Mouse (Mus musculus) ES-CJ7 (cell line): ENCODE measurements around the gene Ptprg.

ENCODE experiments used
- DNase-seq: peaks from one replicate; pipeline ENCODE4 v3.0.0; 2011; ENCODE audit warnings: low read depth, low spot score

Gene Ptprg

DNA sequence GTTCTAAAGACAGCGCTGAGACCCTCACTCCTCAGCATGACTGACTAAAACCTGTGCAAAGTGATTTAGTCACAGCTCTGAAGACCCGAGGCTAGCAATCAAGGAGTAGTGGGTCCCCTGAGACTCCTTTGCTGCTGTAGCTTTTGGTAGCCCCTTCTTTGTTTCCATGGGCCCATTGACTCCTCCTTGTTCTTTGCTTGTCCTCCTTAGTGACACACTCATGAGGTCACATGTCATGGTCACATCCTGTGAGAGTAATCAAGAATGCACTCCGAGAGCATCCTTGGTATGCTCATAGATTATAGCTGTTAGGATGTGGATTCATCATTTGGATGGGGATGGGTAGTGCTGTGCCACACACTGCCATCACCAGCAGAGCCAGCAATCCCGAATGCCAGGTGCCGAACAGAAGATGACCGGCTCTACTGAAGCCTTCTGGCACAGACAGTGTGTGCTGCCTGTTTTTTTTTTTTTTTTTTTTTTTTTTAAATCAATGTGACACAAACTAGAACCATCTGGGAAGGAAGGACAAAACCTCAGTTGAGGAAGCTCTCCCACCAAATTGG is 64.9 kb downstream of the Ptprg start:
- no peak for DNase-seq

DNA sequence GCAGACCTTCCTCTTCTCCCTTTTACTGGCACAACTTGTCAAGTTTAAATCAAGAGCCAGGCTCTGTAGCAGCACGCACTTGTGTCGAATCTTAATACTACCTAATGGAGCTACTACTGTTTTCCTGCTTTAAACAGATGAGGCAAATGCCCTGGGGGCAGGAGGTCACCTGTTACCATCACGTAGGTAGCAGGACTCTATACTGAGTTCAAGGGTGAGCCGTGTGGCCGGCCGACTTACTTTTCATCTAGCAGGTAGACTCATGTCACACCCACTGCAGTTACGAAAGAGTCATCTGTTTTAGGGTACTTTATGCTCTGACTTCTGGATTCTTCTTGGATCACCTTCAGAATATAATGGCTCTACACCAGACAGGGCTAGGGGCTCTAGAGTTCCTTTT is 66.3 kb downstream of the Ptprg start:
- no peak for DNase-seq

DNA sequence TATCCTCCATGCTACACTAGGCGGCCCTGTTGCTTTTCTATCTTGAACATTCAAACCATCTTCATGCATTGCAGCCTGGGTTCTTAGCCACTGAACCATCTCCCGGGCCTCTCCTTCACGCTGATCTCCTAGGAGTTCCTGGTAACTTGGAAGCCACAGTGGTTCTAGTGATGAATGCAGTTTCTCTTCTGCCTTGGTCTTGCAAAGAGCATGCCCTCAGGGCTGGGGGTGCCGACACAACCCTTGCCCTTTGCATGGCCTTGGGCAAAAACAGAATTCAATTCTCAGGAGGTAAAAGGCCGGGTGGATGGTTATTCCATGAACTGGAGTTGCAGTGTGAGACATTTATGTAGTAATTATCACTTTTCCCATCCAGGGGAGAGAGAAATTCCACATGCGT is 67.0 kb downstream of the Ptprg start:
- DNase-seq = peak; percentile 26

DNA sequence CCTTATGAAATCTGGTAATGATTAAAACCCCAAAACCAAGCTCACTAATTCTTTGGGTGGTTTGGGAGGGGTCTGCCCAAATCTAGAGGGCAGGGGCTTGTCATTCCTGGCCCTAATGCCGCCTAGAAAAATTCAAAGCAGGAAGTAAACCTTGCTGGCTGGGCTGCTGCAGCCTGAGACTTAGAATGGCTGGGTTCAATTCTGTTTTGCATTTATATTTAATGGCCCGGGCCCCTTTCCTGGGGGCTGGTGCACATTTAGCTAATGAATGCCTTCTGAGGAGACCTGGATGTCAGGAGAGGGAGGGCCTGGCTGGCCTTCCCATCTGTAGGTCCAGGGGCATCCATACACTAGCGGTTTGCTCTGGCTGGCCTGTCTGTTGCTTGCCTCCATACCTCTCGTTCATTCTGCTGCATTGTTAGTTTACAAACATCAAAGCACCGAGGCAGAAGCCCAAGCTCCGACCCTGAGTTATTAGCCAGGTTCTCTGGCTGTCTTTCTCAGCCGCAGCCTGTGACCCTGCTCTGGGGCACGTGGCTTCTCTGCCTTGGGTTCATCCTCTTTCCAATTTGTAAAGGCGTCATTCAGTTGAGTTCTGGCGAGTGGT is 67.7 kb downstream of the Ptprg start:
- DNase-seq = no peak

DNA sequence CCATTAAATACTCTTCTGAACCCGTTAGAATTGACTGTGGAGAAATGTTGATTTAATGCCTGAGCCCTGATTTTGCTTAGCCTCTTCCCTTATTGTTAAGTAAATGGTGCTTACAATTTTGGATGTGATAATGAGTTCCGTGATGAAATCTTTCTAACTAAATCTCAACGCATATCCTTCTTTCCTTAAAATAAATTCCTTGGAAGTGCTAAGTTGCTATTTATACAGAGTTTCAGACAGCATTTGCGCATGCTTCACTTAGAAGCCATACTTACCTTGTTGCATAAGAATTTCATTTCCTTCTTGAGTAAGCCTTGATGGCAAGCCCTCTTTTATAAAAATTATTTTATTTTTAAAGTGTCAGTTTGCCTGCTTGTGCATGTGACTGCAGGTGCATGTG is 70.2 kb downstream of the Ptprg start:
- DNase-seq = no peak

DNA sequence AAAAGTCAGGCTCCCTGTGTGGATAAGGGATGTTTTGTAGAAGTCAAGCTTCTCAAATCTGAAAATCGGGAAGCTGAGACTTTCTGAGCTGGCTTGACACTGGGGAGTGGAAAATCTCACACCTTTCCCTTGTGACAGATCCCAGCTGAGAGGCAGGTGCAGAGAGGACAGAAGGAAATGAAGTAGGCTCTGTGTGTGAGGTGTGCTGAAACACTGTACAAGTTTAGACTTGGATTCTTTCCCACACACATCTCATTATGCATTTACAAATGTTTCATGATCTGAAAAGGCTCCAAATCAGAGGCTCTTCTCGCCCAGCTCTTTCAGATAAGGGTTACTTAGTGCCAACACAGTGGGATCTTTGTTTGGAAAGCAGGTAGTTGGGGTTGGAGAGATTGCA is 77.4 kb downstream of the Ptprg start:
- DNase-seq = no peak

DNA sequence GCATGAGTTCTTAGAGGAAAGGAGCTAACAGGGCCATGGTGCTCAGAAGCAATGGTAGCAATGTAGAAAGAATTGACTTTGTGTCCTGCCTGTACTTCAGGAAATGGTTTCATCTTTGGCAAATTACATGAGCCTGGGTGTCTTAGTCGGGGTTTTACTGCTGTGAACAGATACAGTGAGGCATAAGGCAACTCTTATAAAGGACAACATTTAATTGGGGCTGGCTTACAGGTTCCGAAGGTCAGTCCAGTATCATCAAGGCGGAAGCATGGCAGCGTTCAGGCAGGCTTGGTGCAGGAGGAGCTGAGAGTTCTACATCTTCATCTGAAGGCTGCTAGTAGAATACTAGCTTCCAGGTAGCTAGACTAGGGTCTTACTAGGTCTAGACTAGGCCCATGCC is 78.2 kb downstream of the Ptprg start:
- no peak for DNase-seq

DNA sequence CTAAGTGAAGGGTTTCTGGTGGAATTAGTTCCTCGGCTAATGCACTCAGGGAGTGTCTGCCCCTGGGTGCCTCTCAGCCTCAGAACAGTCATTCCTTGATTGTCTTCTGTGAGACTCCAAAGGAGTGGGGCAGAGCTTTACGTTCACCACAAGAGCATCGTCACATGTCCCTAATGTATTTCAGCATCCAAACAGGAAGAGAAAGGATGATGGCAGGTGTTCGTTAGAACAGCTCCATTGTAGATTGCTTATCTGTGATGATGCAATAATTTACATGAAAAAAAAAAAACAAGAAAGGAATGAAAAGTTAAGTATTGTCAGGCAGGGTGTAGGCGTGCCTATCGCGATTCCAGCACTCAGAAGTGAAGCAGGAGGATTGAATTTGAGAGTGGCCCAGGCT is 84.3 kb downstream of the Ptprg start:
- peak; percentile 52 for DNase-seq

DNA sequence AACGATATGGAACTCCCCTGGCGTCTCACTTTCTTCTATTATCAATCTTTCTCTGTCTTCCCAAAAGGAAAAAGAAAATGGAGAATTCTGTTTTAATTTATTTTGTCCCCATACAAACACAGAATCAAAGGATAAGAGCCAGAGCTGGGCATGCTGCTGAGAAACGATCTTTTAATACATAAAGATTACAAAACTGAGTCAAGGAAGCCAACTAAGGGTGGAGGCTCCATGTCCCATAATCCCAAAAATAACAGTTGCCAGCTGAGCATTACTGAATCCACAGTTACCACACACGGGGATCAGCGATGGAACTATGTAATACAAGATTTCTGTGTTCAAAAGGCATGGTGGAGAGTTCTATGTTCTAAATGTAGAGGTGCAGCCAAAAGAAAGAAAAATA is 86.0 kb downstream of the Ptprg start:
- DNase-seq = no peak

DNA sequence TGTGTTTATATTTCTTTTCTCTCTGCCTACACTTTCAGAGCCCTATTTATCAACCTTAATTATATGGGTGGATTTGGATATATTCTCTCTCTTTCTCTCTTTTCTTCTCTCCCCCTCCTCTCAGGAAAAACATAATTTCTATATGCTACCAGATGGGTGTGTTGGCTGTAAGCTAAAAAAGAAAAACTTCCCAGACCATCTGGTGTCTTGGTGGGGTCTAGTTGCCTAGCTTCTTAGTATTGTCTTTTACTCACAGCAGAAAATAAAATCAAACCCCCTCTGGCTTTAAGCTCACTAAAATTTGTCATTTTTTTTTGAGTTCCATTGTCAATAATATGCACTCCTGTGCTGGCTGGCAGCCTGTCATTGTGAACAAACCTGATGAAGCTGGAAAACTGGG is 87.0 kb downstream of the Ptprg start:
- DNase-seq = no peak

DNA sequence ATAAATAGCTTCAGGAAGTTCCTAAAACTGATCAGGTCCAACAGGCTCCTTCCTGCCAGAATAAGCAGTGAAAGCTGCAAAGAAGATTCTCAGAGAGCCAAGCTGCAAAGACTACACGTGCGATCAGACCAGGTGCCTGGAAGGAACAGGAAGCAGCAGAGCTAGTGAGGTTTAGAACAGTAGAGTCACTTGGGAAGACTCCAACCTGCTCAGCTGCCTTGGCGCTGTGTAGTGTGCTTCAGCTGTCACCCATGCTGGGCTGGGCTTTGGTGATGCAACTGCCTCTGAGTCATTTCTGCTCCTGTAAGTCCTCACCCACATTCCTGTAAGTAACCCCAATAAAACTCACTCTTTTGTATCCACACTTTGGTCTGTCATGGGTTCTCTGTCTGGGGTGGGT is 87.7 kb downstream of the Ptprg start:
- no peak for DNase-seq

DNA sequence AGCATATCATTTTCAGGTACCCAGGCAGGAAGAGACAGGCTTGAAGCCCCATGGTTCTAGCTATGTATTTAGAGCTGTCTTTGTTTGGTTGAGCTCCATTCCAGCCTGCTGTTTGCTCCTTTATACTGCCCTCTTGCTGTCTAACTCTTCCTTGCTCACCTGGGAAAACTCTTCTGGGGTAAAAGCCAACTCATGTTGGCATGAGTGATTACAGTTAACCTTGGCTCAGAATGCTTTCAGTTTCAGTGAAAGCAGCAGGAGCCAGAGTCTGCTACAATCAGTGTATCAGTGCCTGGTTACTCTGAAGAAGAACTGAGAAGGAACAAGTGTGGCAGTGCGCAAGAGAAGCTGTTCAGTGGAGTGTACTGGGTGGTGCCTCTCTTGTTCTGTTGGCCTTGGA is 89.6 kb downstream of the Ptprg start:
- DNase-seq = no peak

DNA sequence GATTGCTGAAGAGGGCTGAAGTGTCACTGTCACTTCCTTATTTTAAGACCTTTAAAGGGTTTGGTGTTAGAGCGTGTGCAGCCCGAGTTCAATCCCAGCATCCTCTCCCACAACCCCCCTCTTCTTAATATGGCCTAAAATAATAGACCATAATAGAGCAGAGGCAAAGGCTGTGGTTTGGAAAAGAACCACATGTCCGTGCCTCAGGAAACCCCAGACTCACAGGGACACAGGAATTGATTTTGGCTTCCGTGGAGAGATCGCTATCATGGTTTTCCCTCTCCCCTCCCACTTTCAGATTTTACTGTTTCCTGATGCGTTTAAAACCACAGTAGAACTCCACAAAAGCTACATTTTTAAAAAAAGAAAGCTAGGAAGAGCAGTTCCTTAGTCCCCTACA is 104.0 kb downstream of the Ptprg start:
- no peak for DNase-seq

DNA sequence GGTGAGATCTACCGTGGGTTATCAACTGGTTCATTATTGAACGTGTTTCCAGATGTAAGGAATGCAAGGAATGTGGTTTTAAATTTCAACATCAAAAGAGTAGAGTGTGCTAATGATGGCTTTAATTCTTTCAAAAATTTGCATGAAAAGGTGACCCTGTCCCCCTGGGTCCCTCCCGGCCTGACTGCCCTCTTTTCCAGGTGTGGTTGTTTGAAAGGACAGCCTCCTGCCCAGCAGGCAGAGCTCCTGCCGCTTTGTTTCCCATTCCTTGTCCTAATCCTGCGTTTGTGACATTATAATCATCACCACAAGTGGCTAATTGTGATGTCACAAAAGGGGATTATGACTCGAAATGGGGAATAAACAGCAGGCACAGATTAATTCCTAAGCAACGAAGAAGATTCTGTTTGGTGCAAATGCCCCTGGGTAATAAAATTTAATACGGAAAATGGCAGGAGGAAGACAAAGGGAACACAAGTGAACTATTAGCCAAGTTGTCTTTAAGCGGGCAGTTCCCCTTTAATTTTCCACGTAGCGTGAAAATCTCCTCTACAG is 110.4 kb downstream of the Ptprg start:
- peak; percentile 31 for DNase-seq

DNA sequence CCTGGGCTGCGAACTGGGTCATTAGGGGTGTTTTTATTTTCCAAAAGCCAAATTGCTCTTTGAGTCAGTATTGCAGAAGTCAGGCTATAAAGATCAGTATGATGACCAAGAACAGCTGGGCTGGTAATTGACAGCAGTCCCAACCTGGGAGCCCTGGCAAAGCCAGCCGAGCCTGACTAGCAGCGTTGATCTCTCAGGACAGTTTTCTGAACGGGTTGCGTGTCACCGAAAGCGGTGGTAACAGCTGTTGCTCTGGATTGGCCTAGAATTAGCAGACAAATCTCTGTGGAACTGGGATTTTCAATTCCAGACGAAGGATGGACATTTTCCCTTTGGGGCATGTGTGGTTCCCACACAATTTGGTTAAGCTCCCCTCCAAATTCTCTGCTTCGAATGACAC is 111.0 kb downstream of the Ptprg start:
- DNase-seq = no peak

DNA sequence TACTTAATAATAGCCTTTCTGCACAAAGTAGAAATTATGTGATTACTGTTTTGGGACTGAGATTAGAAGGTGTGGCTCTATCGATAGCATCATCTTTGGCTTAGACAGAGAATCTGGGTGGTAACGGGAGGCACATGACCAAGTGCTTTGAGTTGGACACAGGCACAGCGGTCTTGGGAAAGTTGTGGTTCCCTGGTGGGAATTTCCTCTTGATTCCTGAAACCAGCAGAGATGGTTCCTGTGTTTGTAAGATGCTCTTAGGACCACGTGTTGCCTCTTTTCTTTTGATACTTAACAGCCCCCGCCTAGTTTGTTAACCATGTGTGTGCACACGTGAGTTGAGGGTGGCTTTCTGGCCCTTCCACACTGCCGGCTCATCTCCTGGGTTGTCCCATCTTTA is 111.7 kb downstream of the Ptprg start:
- DNase-seq = no peak

DNA sequence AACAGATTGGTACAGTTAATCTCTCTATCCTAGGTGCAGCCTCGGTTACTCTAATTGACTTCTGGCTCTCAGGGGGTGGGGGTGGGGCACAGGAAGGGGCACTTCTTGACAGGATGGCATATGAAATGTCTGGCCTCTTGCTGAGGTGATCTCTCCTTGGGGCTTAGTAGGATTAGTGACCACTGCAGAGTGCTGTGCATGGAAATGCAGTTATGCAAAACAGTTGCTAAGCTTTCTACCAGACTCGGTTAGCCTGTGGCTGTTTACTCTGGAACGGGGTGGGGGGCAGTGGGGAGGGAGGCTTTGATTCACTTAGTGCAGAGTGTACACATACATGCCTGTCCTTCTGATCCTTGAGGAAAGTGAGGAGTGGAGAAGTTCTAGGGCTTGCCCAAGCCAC is 114.4 kb downstream of the Ptprg start:
- no peak for DNase-seq

DNA sequence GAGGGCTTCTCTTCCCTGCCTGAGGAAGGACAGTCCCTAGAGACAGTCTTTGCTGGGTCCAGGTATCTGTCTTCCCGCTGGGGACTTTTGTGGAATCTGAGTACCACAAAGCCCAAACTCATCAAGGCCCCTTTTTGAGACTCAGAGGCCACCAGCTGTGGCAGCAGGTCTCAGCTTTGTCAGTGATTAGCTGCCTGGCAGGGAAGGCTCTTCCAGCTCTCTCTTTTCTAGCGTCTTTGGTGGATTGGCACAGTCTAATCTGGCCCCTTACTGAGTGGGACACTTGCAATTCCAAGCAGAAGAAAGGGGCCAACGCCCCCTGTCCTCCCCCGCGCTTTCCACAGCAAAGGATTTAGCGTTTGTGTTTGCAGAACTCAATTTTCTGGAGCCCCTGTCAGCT is 117.5 kb downstream of the Ptprg start:
- DNase-seq = peak; percentile 37

DNA sequence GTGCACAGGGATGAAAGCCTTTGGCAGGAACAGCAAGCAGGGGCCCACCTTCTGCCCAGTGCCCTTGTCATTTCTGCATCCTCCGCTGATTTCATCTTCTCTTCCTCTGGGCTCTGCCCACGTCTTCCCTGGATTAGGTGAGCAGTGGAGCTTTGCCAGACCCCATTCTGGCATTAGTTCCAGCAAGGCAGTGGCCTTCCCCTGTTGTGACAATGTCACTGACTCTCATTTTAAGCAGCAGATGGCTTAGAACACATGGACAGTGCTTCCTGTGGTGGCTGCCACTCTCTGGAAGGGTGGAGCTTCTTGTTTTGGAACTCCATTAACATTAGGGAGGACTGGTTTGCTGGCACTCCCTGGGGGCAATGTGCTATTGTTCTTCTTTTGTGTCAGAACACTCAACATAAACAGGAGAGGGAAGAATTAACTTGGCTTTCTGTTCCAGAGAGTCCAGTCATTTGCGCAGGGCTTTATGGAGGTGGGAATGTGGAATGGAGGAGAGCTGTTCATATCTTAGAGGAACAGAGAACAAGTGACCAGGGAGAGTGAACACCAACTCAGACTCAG is 119.7 kb downstream of the Ptprg start:
- peak; percentile 82 for DNase-seq

DNA sequence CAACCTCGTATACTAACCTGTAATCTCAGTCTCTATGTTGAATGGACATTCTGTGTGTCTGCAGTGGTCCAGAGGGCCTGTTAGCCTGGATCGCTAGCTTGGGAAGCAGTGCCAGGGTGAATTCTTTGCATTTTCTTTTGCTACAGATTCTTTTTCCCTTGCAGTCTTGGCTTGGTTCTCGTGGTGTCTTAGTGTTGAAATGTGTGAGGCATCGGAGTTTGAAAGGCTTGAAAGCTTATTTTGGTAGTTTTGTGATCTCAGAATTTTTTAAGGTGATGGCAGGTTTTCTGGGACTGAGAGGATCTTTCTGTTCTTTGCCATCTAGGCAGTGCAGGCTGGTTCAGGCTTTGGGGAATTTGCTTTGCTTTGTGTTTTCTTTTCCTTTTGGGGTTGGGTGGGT is 124.9 kb downstream of the Ptprg start:
- no peak for DNase-seq

DNA sequence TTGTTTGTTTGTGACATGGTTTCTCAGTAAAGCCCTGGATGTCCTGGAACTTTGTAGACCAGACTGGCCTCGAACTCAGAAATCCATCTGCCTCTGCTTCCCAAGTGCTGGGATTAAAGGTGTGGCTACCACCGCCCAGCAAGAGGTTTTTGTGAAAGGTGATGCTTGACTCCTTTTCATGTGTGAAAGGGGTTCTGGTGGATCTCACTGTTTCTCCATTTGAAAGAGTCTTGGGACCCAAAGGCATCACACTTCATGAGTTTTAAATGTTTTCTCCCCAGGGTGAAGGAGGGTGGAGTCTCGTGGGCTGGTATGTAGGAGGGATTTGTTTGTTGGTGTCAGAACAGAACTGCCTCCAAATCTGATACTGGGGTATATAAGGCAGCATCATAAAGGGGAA is 126.4 kb downstream of the Ptprg start:
- DNase-seq = peak; percentile 78

DNA sequence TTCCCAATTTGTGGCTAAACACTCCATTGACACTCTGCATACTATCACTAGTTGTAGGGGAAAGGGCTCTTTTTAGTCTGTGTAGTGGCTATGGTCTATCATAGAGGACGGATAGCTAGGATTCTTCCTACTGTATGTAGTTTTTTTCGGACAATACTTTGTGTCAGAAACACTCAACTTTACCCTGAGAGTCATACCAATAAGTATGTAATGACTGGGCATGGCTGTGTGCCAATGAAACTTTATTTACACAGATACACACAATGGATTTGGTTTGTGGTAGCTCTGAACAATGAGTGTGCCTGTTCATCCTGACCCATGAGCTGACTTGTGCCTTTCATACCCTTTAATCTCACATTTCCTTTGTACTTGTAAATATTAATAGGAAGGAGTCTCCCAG is 127.3 kb downstream of the Ptprg start:
- no peak for DNase-seq

DNA sequence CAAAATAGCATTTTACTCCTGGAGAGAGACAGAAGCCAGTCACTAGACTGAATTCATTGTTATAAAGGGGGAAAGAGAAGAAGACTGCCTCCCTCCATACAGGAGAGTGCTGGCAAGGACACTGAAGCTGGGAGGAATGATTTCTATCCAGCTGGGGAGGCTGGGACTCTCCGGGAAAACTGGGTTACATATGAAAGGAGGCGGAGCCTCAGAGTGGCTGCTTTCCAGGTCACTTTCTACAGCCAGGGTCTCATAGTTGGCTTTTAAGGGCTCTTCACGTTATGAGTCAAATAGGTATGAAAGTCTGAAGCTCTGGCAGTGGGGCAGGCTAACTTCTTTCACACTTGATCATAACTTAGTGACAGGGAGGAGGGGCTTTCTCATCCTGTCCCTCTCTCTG is 129.1 kb downstream of the Ptprg start:
- no peak for DNase-seq
